Mouse (Mus musculus) ES-E14 (cell line): ENCODE results near the gene Per3.

Experiments used
- CHD2 ChIP-seq: IDR thresholded peaks from 2 replicates; pipeline ENCODE4 v1.6.1; 2014; ENCODE audit warnings: mild to moderate bottlenecking, low read depth, low read length, inconsistent platforms
- HCFC1 ChIP-seq: IDR thresholded peaks from 2 replicates; pipeline ENCODE4 v1.6.1; 2012; ENCODE audit warnings: low read length, inconsistent platforms, borderline replicate concordance; ENCODE audit not compliant: insufficient read depth

DNA sequence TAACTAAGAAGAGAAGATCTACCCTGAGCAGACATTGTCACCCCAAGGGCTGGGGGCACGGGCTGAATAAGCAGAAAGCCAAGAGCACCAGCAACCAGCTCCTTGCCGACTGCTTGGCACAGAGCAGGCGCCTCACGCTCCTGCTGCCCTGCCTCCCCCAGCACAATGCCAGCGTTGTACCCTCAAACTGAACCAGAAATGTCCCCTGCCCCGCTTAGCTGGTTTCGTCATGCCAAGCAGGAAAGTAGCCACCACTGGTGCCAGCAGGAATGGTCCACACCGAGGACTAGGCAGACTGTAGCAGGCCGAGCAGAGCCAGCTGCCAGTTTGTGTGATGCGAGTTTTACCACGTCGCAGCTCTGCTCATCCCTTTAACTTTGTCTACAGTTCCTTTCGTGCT, 37.5 kb upstream of the Per3 start:
- no peak for TF ChIP-seq CHD2
- TF ChIP-seq HCFC1 = no peak
